Mouse (Mus musculus) neural tube, embryonic 14.5 days (tissue): ENCODE results near the gene Gm49601. TPM values are rescaled to one million over a fixed set of nuclear protein-coding genes. Genes with fewer than 3 reads are reported as not detected.

Experiments
- ATAC-seq: fragments of 200-750 bp; cut with Nextera tagmentation; 2 replicates; pipeline ENCODE4 v1.8.0; 2017; ENCODE audit warnings: low read depth, mild to moderate bottlenecking, moderate TSS enrichment, moderate library complexity
- H3K27ac ChIP-seq: fragments of 300-500 bp; sonication (generic); 2 replicates; pipeline ENCODE4 v1.5.1; 2014; ENCODE audit warnings: low read depth, mild to moderate bottlenecking, control low read depth, low read length, moderate library complexity, mixed read lengths
- H3K27me3 ChIP-seq: fragments of 300-500 bp; sonication (generic); 2 replicates; pipeline ENCODE4 v1.6.1; 2014; ENCODE audit warnings: low read length; ENCODE audit not compliant: control insufficient read depth, insufficient read depth
- H3K36me3 ChIP-seq: fragments of 300-500 bp; sonication (generic); 2 replicates; pipeline ENCODE4 v1.6.1; 2014; ENCODE audit warnings: low read length, mixed read lengths; ENCODE audit not compliant: control insufficient read depth, insufficient read depth
- H3K4me1 ChIP-seq: fragments of 300-500 bp; sonication (generic); 2 replicates; pipeline ENCODE4 v1.6.1; 2014; ENCODE audit warnings: low read length; ENCODE audit not compliant: control insufficient read depth, insufficient read depth
- H3K4me2 ChIP-seq: fragments of 300-500 bp; sonication (generic); 2 replicates; pipeline ENCODE4 v1.6.1; 2014; ENCODE audit warnings: mild to moderate bottlenecking, low read depth, low read length, control low read depth
- H3K4me3 ChIP-seq: fragments of 300-500 bp; sonication (generic); 2 replicates; pipeline ENCODE4 v1.5.1; 2014; ENCODE audit warnings: low read depth, low read length, control low read depth, mixed read lengths
- H3K9ac ChIP-seq: fragments of 300-500 bp; sonication (generic); replicated peaks from 2 replicates; pipeline ENCODE4 v1.6.1; 2014; ENCODE audit warnings: low read depth, mild to moderate bottlenecking, control low read depth, low read length, mixed read lengths
- H3K9me3 ChIP-seq: fragments of 300-500 bp; sonication (generic); 2 replicates; pipeline ENCODE4 v1.6.1; 2016; ENCODE audit warnings: low read length; ENCODE audit not compliant: control insufficient read depth
- WGBS: fragments of 180-500 bp; shearing (Covaris S2); extraction: QIAGEN DNeasy Blood & Tissue Kit; methylation state at CpG from one replicate; pipeline ENCODE4 v1.1.7; 2014; 5-methylcytosine and 5-hydroxymethylcytosine counted together
- polyA plus RNA-seq: library from polyadenylated mRNA; unstranded; fragments of >200 nt; fragmentation: Nextera tagmentation; extraction: Ambion mirVana; gene quantifications from 2 replicates; pipeline ENCODE4 v1.2.1, GENCODE M21; 2014

The Gm49601 gene
- polyA plus RNA-seq, 1 experiment from 2014 or later, result 8.3 TPM

DNA sequence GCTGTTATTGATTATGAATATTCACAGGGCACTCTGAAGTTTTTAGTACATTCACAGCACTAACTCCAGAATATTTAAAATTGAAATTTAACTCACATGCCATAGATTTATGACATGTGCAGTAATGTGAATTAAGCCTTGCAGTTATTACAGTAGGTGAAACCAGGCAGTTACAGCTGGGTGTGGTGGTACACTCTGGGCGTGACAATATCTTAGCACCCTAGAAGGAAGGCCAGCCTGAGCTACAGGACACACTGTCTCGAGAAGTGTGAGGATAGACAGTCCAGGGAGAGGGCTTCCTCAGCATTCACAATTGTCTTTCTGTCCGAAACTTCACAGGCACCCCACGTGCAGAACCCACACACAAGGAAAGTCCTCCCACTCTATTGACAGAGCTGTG is 18.3 kb upstream of the Gm49601 start:
- H3K4me1 ChIP-seq, result no peaks in the 10 kb centered on the region
- no peak overlapping the region for H3K9ac ChIP-seq
- no peak overlapping the region for H3K27ac ChIP-seq
- no peaks in the 10 kb centered on the region for H3K27me3 ChIP-seq
- no peaks in the 10 kb centered on the region for H3K9me3 ChIP-seq
- no peaks in the 10 kb centered on the region for H3K36me3 ChIP-seq
- no peak for ATAC-seq
- no peak overlapping the region for H3K4me3 ChIP-seq
- WGBS, result 83% methylated on average over 4 of the region's 4 CpGs
- no peak overlapping the region for H3K4me2 ChIP-seq

GRCm38 (mm10) chr16:18643406-18643998 is 17.3 kb upstream of the Gm49601 start:
- Histone ChIP-seq H3K4me2 (no peak overlapping the region), H3K27ac (no peak overlapping the region), H3K27me3 (no peaks in the 10 kb centered on the region), H3K9ac (no peak overlapping the region), H3K36me3 (no peaks in the 10 kb centered on the region), H3K4me1 (no peaks in the 10 kb centered on the region), H3K9me3 (no peaks in the 10 kb centered on the region), H3K4me3 (no peak overlapping the region)
- 77% methylated on average over 11 of the region's 11 CpGs for WGBS
- ATAC-seq, result no peak

DNA sequence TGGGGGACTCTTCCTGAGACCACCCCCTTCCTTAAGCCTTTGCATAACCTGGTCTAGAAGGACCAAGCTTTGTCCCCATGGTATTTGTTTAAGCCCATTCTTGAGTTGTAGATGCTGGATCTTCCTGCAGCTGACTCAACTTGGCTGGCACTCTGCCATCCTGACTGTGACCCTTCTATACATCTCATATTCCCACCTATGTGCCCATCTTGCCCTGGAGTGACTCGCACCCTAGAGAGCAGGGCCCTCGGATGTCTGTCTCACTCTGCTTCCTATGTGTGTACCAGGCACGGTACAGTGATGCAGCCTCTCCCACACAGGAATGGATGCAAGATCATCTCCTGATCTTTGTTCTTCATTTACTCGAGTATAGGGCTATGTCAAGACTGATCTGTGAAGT is 16.7 kb upstream of the Gm49601 start:
- WGBS, result 85% methylated on average over 4 of the region's 4 CpGs
- H3K9ac ChIP-seq, result no peak overlapping the region
- H3K27ac ChIP-seq, result no peak overlapping the region
- no peak overlapping the region for H3K4me3 ChIP-seq
- no peaks in the 10 kb centered on the region for H3K27me3 ChIP-seq
- H3K4me2 ChIP-seq, result no peak overlapping the region
- H3K9me3 ChIP-seq, result no peaks in the 10 kb centered on the region
- no peaks in the 10 kb centered on the region for H3K36me3 ChIP-seq
- no peaks in the 10 kb centered on the region for H3K4me1 ChIP-seq
- no peak for ATAC-seq

DNA sequence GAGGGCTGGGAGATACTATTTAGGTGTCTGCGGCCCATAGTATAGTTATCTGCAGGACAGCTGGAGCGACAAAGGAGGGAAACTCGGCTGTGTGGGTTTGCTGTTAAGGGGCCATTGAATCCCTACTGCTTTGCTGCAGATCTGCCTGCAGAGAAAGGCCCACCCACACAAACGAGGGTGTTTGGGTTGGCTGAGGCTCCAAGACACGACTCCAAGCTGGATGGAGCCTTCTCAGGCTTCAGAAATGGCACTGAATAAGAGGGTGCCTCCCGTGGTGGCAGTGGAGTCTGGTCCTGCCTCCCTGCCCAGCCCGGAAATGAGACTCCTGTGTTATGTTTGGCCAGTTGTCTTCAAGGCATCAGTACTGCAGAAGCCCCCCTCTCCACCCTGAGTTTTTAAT is 16.1 kb upstream of the Gm49601 start:
- Histone ChIP-seq H3K9ac (no peak overlapping the region), H3K27ac (no peak overlapping the region), H3K4me3 (no peak overlapping the region), H3K27me3 (no peaks in the 10 kb centered on the region), H3K4me2 (no peak overlapping the region), H3K4me1 (no peaks in the 10 kb centered on the region), H3K9me3 (no peaks in the 10 kb centered on the region), H3K36me3 (no peaks in the 10 kb centered on the region)
- 53% methylated on average over 7 of the region's 7 CpGs for WGBS
- no peak for ATAC-seq

GRCm38 (mm10) chr16:18639382-18639929 is 13.2 kb upstream of the Gm49601 start:
- no peak for ATAC-seq
- Histone ChIP-seq H3K36me3 (no peaks in the 10 kb centered on the region), H3K4me1 (no peaks in the 10 kb centered on the region), H3K27me3 (no peaks in the 10 kb centered on the region), H3K9ac (no peak overlapping the region), H3K9me3 (no peaks in the 10 kb centered on the region), H3K27ac (no peak overlapping the region), H3K4me2 (no peak overlapping the region), H3K4me3 (no peak overlapping the region)
- 79% methylated on average over 1 of the region's 1 CpGs for WGBS

DNA sequence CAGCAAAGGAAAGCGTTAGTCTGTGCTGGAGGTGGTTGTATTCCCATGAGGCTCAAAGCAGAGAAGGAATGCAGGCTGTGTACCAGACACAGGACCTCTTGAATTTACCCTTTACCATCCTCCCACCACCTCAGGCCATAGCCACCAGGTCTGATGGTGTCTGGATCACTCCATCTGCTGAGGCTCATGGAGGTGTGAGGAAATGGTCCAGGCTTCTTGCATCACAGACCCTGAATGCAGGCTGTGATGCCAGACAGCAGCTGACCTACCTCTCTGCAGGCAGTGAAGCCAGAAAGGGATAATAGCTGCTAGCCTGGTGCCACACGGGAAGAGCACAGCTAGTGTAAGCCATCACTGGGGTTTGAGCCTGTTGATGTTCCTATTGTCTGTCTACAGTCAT is 12.2 kb upstream of the Gm49601 start:
- H3K27me3 ChIP-seq, result no peaks in the 10 kb centered on the region
- H3K27ac ChIP-seq, result no peak overlapping the region
- no peaks in the 10 kb centered on the region for H3K36me3 ChIP-seq
- no peaks in the 10 kb centered on the region for H3K4me1 ChIP-seq
- no peak for ATAC-seq
- 51% methylated on average over 2 of the region's 2 CpGs for WGBS
- H3K4me3 ChIP-seq, result no peak overlapping the region
- H3K9me3 ChIP-seq, result no peaks in the 10 kb centered on the region
- no peak overlapping the region for H3K9ac ChIP-seq
- H3K4me2 ChIP-seq, result no peak overlapping the region

- Histone ChIP-seq H3K27ac (no peak overlapping the region), H3K9ac (no peak overlapping the region), H3K36me3 (no peaks in the 10 kb centered on the region), H3K4me2 (no peak overlapping the region), H3K4me3 (no peak overlapping the region), H3K4me1 (no peaks in the 10 kb centered on the region), H3K9me3 (no peaks in the 10 kb centered on the region), H3K27me3 (no peaks in the 10 kb centered on the region)
- no peak for ATAC-seq
- 56% methylated on average over 3 of the region's 3 CpGs for WGBS
Observed at GRCm38 (mm10) chr16:18636804-18637203, 10.6 kb upstream of the Gm49601 start.

DNA sequence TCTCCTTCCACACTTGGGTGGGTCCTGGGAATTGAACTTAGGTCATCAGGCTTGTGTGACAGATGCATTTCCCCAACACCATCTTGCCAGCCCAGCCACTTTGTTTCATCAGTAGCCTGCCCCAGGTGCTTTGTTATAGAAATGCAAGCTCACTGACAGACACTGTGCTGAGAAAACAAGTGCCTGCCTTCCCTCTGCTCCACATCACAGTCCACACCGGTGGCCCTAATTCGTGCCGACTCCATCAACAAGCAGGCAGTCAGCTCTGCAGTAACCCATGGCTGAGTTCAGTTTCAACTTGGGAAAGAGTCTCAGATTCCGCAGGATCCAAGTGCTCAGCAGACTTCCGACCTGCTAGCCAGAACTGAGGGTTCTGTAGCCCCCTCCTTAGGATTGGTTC is 10.2 kb upstream of the Gm49601 start:
- H3K4me1 ChIP-seq, result no peaks in the 10 kb centered on the region
- no peak overlapping the region for H3K4me2 ChIP-seq
- no peaks in the 10 kb centered on the region for H3K27me3 ChIP-seq
- WGBS, result 88% methylated on average over 5 of the region's 5 CpGs
- H3K9me3 ChIP-seq, result no peaks in the 10 kb centered on the region
- H3K27ac ChIP-seq, result no peak overlapping the region
- no peak for ATAC-seq
- no peaks in the 10 kb centered on the region for H3K36me3 ChIP-seq
- no peak overlapping the region for H3K4me3 ChIP-seq
- no peak overlapping the region for H3K9ac ChIP-seq

- ATAC-seq, result no peak
- no peak overlapping the region for H3K9ac ChIP-seq
- H3K4me3 ChIP-seq, result no peak overlapping the region
- no peaks in the 10 kb centered on the region for H3K9me3 ChIP-seq
- 33% methylated on average over 1 of the region's 1 CpGs for WGBS
- no peak overlapping the region for H3K4me2 ChIP-seq
- H3K27ac ChIP-seq, result no peak overlapping the region
- no peaks in the 10 kb centered on the region for H3K27me3 ChIP-seq
- H3K36me3 ChIP-seq, result no peaks in the 10 kb centered on the region
- H3K4me1 ChIP-seq, result peaks cover 3% of the 10 kb centered on the region
Observed at GRCm38 (mm10) chr16:18633333-18633732, 7.1 kb upstream of the Gm49601 start.
